Mouse (Mus musculus): ENCODE results near the gene Prdm2. TPM values are rescaled to one million over a fixed set of nuclear protein-coding genes. Genes with fewer than 3 reads are reported as not detected.

The Prdm2 gene
- total RNA-seq, 2 experiments from 2014 or later: 23.1 to 23.5 TPM

DNA sequence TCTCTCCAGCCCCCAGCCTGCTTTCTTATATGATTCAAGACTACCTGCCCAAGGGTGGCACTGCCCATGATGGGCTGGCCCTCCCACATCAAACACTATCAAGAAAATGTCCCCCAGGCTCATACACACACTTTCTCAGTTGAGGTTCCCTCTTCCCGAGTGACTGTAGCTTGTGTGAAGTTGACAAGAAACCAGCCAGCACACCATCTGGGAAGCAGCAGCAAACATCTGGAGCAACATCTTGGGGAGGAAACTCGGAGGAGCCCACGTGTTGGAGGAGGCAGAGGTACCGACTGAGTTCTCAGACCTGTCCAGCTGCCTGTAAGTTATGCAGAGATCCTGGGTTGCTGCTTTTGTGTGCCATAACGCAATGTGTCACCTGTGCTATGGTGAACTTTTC, 108.1 kb downstream of the Prdm2 start:
- DNase-seq: peak; percentile 36

DNA sequence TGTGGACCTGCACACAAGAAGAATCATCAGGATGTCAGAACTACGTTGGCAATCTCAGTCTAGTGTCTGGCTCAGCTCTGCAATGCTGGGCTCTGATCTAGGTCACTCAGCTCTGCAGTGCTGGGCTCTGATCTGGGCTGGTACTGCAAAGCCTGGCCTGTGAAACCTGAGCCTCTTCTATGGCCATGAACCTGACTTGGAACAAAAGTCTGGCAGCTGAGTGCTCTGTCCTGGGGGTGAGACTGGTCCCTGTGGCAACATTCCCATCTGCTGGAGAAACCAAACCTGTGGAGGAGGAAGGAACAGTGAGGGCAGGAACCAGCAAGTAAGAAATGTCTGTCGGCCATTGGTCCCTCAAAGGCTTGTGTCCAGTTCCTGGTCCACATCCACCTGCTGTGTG, 109.0 kb downstream of the Prdm2 start:
- no peak for DNase-seq

DNA sequence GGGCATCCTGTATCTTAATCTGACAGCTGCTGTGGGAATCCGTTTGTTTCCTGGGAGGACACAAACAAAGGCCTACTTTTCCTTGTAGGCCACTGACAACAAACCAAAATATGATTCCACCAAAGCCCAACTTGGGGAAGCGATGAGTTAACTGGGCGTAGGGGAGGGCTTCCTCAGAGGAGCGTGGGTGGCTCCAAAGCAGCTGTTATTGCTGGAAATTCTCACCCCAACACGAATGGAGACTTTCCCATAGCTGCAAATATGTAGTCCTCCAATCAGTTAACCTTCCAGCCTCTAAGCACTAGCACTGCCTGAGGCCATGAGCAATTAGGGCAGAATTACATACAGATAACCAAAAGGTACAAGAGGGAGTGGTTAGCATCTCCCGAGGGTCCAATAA, 112.6 kb downstream of the Prdm2 start:
- DNase-seq: no peak

DNA sequence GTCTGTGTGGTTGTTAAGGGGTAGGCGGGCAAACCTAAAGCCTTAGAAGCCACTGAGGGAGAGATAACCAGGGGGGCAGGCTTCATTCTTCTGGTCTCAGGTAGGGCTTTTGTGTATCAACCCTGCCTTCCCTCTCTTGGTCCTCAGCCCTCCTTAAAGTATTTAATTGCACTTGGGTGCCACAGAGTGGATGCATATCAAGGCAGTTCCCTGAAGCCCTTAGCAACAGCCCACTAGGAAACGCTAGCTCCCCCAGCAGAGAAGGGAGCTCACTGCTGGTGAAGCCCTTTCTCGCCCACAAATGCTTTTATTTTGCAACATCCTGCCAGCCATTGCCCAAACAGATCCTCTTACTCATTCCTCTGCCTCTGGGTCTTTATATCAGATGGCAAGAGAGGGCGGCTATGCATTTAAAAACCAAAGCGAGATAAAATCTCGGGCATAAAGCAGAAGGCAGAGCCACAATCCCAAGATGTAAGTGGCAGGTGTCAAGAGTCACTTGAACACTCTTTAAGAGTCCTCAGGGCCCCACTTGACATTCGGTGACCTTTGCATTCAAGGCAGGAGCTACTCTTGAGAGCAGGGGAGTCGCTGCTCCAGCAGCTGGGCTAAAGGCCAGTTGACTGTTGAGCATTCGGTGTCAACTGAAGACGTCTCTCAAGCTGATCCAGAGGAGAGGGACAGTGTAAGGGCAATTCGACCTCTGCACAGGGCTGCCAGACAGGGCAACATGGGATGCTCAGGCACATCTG, 113.3 kb downstream of the Prdm2 start:
- DNase-seq: no peak

DNA sequence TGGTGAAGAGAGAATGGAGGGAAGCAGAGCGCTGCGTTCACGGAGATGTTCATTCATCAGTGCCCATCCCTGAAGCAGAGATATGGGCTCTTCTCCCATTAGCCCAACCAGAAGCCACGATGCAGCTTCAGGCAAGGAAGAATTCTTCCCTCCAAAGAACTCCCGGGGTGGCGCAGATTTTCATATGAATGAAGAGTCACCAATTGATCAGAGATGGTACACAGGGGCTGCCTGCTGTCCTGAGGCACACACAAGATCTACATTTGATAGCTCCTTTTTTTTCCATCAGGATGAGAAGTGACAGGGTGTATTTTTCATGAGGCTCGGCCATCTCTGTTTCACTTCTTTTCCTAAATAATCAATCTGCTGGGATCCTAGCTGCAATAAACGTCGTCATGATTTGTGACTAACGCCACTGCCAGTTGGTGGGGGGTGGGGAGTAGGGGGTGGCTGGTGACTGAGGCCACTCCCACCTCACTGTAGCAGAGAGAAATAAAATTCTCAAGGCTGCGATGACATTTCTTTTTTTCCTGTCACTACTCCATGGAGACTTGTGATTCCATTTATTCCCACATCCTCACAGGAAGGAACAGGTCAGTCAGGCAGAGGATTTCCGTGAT, 120.6 kb downstream of the Prdm2 start:
- DNase-seq: no peak

DNA sequence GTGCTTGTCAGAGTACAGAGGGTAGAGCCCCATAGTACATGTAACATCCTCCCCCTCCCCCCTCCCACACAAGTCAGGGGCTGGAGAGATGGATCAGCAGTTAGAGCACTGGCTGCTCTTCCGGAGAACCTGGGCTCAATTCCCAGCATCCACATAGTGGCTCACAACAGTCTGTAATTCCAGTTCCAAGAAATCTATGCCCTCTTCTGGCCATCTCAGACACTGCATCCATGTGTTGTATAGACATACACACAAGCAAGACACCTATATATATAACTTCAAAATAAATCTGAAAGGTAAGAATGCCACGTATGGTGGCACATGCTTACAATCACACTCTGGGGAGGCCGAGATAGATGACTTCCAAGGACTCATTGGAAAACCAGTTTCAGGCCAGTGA, 122.2 kb downstream of the Prdm2 start:
- no peak for DNase-seq

DNA sequence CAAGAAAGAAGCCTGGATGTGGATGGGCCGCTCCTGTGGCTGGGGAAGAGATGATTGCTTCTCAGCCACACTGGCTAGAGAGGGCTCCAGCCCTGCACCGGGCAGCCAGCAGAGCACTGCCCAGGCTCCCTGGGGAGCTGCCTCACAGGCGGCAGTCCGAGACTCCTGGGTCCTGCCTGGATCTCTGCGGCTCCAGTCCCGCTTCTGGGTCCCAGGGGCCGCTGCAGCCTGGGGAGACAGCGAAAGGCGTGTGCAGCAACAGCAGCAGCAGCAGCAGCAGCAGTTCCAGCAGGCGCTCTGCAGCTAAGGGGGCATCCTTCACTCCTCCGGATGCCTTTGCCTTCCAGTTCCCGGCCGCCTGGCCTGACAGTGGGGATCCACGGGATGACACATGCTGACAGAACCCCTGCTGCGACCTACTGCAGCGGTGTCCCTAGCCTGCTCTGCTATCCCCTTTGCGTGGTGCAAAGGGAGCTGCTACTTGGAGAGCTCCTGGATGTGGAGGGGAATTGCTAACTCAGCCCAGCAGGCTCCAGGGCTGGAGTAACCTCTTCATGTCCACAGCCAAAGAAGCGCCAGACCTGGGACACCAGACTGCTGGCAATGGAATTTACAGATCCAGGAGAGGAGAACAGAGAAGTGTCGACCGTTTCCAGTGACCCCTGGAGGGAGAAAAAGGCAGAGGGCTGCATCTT, 138.6 kb downstream of the Prdm2 start:
- peak; percentile 14 for DNase-seq

DNA sequence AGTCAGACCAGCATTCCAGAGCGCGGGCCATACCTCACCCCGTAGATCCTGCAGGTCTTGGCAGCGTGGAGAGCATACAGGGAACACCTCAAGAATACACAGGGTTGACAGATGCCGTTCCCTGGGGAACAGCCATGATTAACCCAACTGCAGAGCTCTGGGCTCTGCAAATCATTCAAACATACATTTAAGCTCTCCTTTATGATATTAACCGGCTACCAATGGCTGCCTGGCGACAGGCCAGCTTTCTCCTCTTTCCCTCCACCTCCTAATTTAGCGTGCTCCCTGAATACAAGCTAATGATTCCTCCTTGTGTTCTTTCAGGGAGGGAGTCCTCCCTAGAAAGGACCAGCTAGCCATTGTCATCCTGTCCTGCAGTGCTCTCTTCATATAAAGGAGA, 141.0 kb downstream of the Prdm2 start:
- DNase-seq: no peak

DNA sequence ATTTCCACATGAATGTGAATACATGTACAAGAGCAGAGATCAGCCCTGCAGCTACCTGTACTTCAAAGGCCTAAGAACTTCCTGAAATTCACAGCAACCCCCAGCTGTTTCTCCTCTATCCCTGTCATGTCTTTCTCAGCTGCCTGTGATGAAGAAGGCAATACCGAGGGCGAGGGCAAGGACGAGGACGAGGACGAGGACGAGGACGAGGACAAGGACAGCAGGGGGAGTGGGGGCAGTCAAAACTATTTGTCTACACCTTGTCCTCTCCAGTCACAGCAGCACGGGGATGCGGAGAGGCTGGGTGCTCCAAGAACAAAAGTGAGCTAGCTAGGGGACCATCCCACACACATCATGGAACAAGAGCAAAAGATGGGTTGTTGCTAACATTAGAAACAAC, 145.8 kb downstream of the Prdm2 start:
- no peak for DNase-seq

DNA sequence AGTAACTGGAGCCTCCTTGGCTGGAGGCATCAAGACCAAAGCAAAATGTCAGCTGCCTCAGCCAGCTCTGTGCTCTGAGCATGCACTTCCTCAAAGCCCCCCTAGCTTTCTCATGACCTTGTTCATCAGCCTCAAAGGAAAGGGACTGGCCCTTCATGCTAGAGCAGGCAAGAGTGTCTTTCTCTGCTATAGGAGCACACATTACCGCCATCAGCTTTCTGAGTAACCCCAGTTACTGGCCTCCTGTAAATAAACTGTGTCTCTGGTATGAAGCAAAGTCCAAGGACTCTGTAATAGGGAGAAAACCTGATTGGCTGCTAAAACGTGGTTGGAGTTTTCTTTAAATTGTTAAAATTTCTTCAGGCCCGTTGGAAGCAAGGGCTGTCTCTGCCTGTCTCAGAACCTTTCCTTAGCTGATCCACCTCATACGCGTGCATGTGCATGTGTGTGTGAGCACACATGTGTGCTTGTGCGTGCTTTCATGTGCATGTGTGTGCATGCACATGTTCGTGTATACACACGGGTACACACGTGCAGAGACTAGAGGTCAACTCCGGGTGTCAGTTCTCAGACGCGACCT, 153.9 kb downstream of the Prdm2 start:
- DNase-seq: no peak

Small RNA genes within 50 kb of the gene (microRNA-seq; reads per million reads assigned to microRNA genes)
- gene Mir7021: 2.1 to 2.2 reads per million in 2 experiments

Other genes with a start within 250 kb of the Prdm2 start
- gene Pdpn, start 86.6 kb upstream of the Prdm2 start, total RNA-seq (2021): 10 to 100 TPM; 13.0 to 14.3 TPM
- gene Lrrc38, start 136.8 kb upstream of the Prdm2 start, total RNA-seq (2021): under 1 TPM; 0.29 to 0.33 TPM
- gene Pramel1, start 181.4 kb upstream of the Prdm2 start, total RNA-seq (2021): not detected
- gene Pramef8, start 199.4 kb upstream of the Prdm2 start, total RNA-seq (2021): 10 to 100 TPM; 11.7 to 12.1 TPM
- gene Oog4, start 237.3 kb upstream of the Prdm2 start, total RNA-seq (2021): not detected

Data from heart, postnatal 4 days (tissue).